ENCODE assay signal across 10 mouse cellular contexts in genomic region chr14:77580106-77580936, GRCm38 (mm10).
DNase-seq lines count a peak whose midpoint lies in the region; ATAC-seq lines count a peak whose summit lies in the region.
"Had no signal": no experiment of that assay in that cellular context is flagged by ENCODE, and none has a peak within 500 bp of the region (broad histone marks: within the 10 kb centered on the region; RNA-seq: fewer than 3 reads in every experiment).

No protein-coding gene starts in this region.

- H3K27ac ChIP-seq in heart, embryonic 14.5 days (replicated peaks in 1 of 2; ENCODE audit: control insufficient read depth in 1 of 2, insufficient read depth in 1 of 2, low read depth in 2 of 2, low read length in 2 of 2): peak overlapping the region; percentile 86 to 90
- H3K27ac ChIP-seq: stomach, embryonic 15.5 days had no signal

- no peak overlapping the region for H3K4me3 ChIP-seq in heart, embryonic 14.5 days (ENCODE audit: control insufficient read depth in 1 of 2, insufficient read depth in 1 of 2, low read depth in 1 of 2, low read length in 2 of 2)
- H3K4me3 ChIP-seq: stomach, embryonic 15.5 days had no signal

- no peaks in the 10 kb centered on the region for H3K36me3 ChIP-seq in heart, embryonic 14.5 days (ENCODE audit: control insufficient read depth, insufficient read depth, low read length)
- H3K36me3 ChIP-seq: stomach, embryonic 15.5 days had no signal

- WGBS in heart, embryonic 14.5 days: 48% methylated on average over 14 of the region's 14 CpGs

- peak overlapping the region; percentile 44 for H3K4me2 ChIP-seq in heart, embryonic 14.5 days (ENCODE audit: low read length)
- H3K4me2 ChIP-seq: stomach, embryonic 15.5 days had no signal

- H3K9ac ChIP-seq in heart, embryonic 14.5 days (ENCODE audit: low read length): no peak overlapping the region
- H3K9ac ChIP-seq: stomach, embryonic 15.5 days had no signal

- ATAC-seq in frontal cortex, adult (ENCODE audit: low TSS enrichment): peak; percentile 17
- ATAC-seq in heart, embryonic 14.5 days (ENCODE audit: insufficient number of reproducible peaks, insufficient read depth, low FRiP score, low read depth): peak; percentile 58; the same call in 1 of the 2 replicates
- ATAC-seq in granulocyte monocyte progenitor cell, adult 5-6 weeks (replicated peaks; ENCODE audit: poor library complexity, severe bottlenecking): no peak

- H3K4me1 ChIP-seq in heart, embryonic 14.5 days (ENCODE audit: control insufficient read depth in 2 of 2, insufficient read depth in 2 of 2, low read length in 2 of 2): peaks cover 23 to 37% of the 10 kb centered on the region in 2 experiments

- H3K27me3 ChIP-seq in heart, embryonic 14.5 days (ENCODE audit: control insufficient read depth, insufficient read depth, low read length): no peaks in the 10 kb centered on the region
- H3K27me3 ChIP-seq: stomach, embryonic 15.5 days had no signal

- no peaks in the 10 kb centered on the region for H3K9me3 ChIP-seq in heart, embryonic 14.5 days (ENCODE audit: control insufficient read depth, low read length)
- H3K9me3 ChIP-seq: stomach, embryonic 15.5 days had no signal

- no peak for DNase-seq in frontal cortex, postnatal 14 days (ENCODE audit: low spot score in 2 of 2)
- peak; percentile 7 to 12 for DNase-seq in thymus, postnatal 10 days (ENCODE audit: low spot score in 2 of 2)
- no peak for DNase-seq in thymus, postnatal 36 days
- DNase-seq in telencephalon, adult 2 months (ENCODE audit: low read depth, low spot score): peak; percentile 53
- no peak for DNase-seq in cerebellum, adult 11-12 months
- DNase-seq: kidney, adult 8-10 months had no signal

Comparison
In these comparisons a context has a peak if more than half of its experiments do, and no peak if none do; other contexts are left out.
1. DNase-seq: peak in thymus, postnatal 10 days (2 of 2) and telencephalon, adult 2 months (single experiment); none in frontal cortex, postnatal 14 days (0 of 2), thymus, postnatal 36 days (0 of 2) and cerebellum, adult 11-12 months (single experiment).